Mouse (Mus musculus) yolk sac, embryonic 10.5 days (tissue): Measurements from ENCODE around the gene Hykk.
"Not testable (repeated sequence)": the region's sequence is repeated elsewhere in the genome, so short reads cannot be mapped to it uniquely, and the experiment has no call there.

Experiments used
- DNase-seq: peaks from one replicate; pipeline ENCODE4 v3.0.0-alpha.2; 2017; ENCODE audit warnings: low spot score

Hykk gene

GRCm38 (mm10) chr9:54917010-54917677 is at the start of gene Hykk:
Hykk (plus strand) TSS chr9:54917283.
- DNase-seq = peak; percentile 91

GRCm38 (mm10) chr9:54878759-54879158 is 38.3 kb upstream of the Hykk start:
- no peak for DNase-seq

GRCm38 (mm10) chr9:54892111-54892510 is 25.0 kb upstream of the Hykk start:
- no peak for DNase-seq

- peak; percentile 12 for DNase-seq
Observed at GRCm38 (mm10) chr9:54897097-54897496, 20.0 kb upstream of the Hykk start.

- DNase-seq = no peak
Observed at GRCm38 (mm10) chr9:54909446-54909845, 7.6 kb upstream of the Hykk start.

GRCm38 (mm10) chr9:54915576-54915975 is 1.5 kb upstream of the Hykk start:
- DNase-seq = no peak

GRCm38 (mm10) chr9:54916401-54916800 is 682 bp upstream of the Hykk start:
- DNase-seq = no peak

- peak; percentile 22 for DNase-seq
Observed at GRCm38 (mm10) chr9:54918191-54918590, 1.1 kb downstream of the Hykk start.

- DNase-seq = peak; percentile 5
Observed at GRCm38 (mm10) chr9:54918781-54919180, 1.7 kb downstream of the Hykk start.

- DNase-seq = peak; percentile 20
Observed at GRCm38 (mm10) chr9:54919946-54920345, 2.9 kb downstream of the Hykk start.

GRCm38 (mm10) chr9:54930741-54931140 is 13.7 kb downstream of the Hykk start:
- DNase-seq = no peak

GRCm38 (mm10) chr9:54931765-54932164 is 14.7 kb downstream of the Hykk start:
- no peak for DNase-seq

GRCm38 (mm10) chr9:54932379-54932778 is 15.3 kb downstream of the Hykk start:
- no peak for DNase-seq

GRCm38 (mm10) chr9:54942071-54942470 is 25.0 kb downstream of the Hykk start:
- no peak for DNase-seq

GRCm38 (mm10) chr9:54944467-54944866 is 27.4 kb downstream of the Hykk start:
- no peak for DNase-seq

- DNase-seq = no peak
Observed at GRCm38 (mm10) chr9:54946256-54946655, 29.2 kb downstream of the Hykk start.

- no peak for DNase-seq
Observed at GRCm38 (mm10) chr9:54949465-54949864, 32.4 kb downstream of the Hykk start.

GRCm38 (mm10) chr9:54950162-54950561 is 33.1 kb downstream of the Hykk start:
- DNase-seq = not testable (repeated sequence)

GRCm38 (mm10) chr9:54950575-54951321 is 33.7 kb downstream of the Hykk start, which contains the start of the genes Psma4 and AY074887:
Psma4 (plus strand) TSS chr9:54950790.
AY074887 (minus strand) TSS chr9:54950998.
- DNase-seq = peak; percentile 97

GRCm38 (mm10) chr9:54961059-54961458 is 44.0 kb downstream of the Hykk start:
- DNase-seq = no peak

GRCm38 (mm10) chr9:54963669-54964068 is 46.6 kb downstream of the Hykk start:
- no peak for DNase-seq

- DNase-seq = no peak
Observed at GRCm38 (mm10) chr9:54969972-54970637, 53.0 kb downstream of the Hykk start.

- DNase-seq = no peak
Observed at GRCm38 (mm10) chr9:54980674-54981073, 63.6 kb downstream of the Hykk start, which contains the start of gene Chrna5. Chrna5 (plus strand) TSS chr9:54980880.
